Mouse (Mus musculus): ENCODE results near the gene Midn.

Gene Midn

GRCm38 (mm10) chr10:80129846-80130245 lies 18.2 kb upstream of the Midn start:
- no peak for DNase-seq (ENCODE audit: extremely low read depth, low read depth, low spot score)

GRCm38 (mm10) chr10:80130403-80131031 lies 17.6 kb upstream of the Midn start:
- DNase-seq (ENCODE audit: extremely low read depth, low read depth, low spot score), result no peak

GRCm38 (mm10) chr10:80131316-80131951 lies 16.6 kb upstream of the Midn start:
- no peak for DNase-seq (ENCODE audit: extremely low read depth, low read depth, low spot score)

GRCm38 (mm10) chr10:80131952-80132350 lies 16.1 kb upstream of the Midn start:
- no peak for DNase-seq (ENCODE audit: extremely low read depth, low read depth, low spot score)

- no peak for DNase-seq (ENCODE audit: extremely low read depth, low read depth, low spot score)
These were observed 14.7 kb upstream of the Midn start for GRCm38 (mm10) chr10:80133226-80133849.

- DNase-seq (ENCODE audit: extremely low read depth, low read depth, low spot score), result no peak
These were observed 13.7 kb upstream of the Midn start for GRCm38 (mm10) chr10:80134421-80134820.

- no peak for DNase-seq (ENCODE audit: extremely low read depth, low read depth, low spot score)
These were observed 12.9 kb upstream of the Midn start for GRCm38 (mm10) chr10:80135161-80135560.

GRCm38 (mm10) chr10:80135641-80136040 lies 12.4 kb upstream of the Midn start:
- DNase-seq (ENCODE audit: extremely low read depth, low read depth, low spot score), result no peak

- DNase-seq (ENCODE audit: extremely low read depth, low read depth, low spot score), result no peak
These were observed 11.7 kb upstream of the Midn start for GRCm38 (mm10) chr10:80136179-80136951.

GRCm38 (mm10) chr10:80136952-80137625 lies 11.0 kb upstream of the Midn start:
- no peak for DNase-seq (ENCODE audit: extremely low read depth, low read depth, low spot score)

GRCm38 (mm10) chr10:80137626-80138552 lies 10.2 kb upstream of the Midn start:
- DNase-seq (ENCODE audit: extremely low read depth, low read depth, low spot score), result no peak

GRCm38 (mm10) chr10:80138553-80139438 lies 9.3 kb upstream of the Midn start, which contains the start of gene Atp5d:
TSS of gene Atp5d (plus strand) at chr10:80138632.
- no peak for DNase-seq (ENCODE audit: extremely low read depth, low read depth, low spot score)

- no peak for DNase-seq (ENCODE audit: extremely low read depth, low read depth, low spot score)
These were observed 8.7 kb upstream of the Midn start for GRCm38 (mm10) chr10:80139439-80139775.

GRCm38 (mm10) chr10:80139975-80140665 lies 8.0 kb upstream of the Midn start:
- no peak for DNase-seq (ENCODE audit: extremely low read depth, low read depth, low spot score)

- DNase-seq (ENCODE audit: extremely low read depth, low read depth, low spot score), result no peak
These were observed 7.4 kb upstream of the Midn start, which contains the start of gene Cbarp for GRCm38 (mm10) chr10:80140666-80141035. TSS of gene Cbarp (minus strand) at chr10:80140835.

- DNase-seq (ENCODE audit: extremely low read depth, low read depth, low spot score), result no peak
These were observed 6.8 kb upstream of the Midn start for GRCm38 (mm10) chr10:80141243-80141642.

- peak; percentile 85 for DNase-seq (ENCODE audit: extremely low read depth, low read depth, low spot score)
These were observed 6.1 kb upstream of the Midn start for GRCm38 (mm10) chr10:80141786-80142529.

- no peak for DNase-seq (ENCODE audit: extremely low read depth, low read depth, low spot score)
These were observed 5.5 kb upstream of the Midn start for GRCm38 (mm10) chr10:80142530-80142925.
